Mouse (Mus musculus): ENCODE data around the gene Mlxipl. TPM values are rescaled to one million over a fixed set of nuclear protein-coding genes. Genes with fewer than 3 reads are reported as not detected.

Gene Mlxipl
- polyA plus RNA-seq, 1 experiment: 28.5 TPM

DNA sequence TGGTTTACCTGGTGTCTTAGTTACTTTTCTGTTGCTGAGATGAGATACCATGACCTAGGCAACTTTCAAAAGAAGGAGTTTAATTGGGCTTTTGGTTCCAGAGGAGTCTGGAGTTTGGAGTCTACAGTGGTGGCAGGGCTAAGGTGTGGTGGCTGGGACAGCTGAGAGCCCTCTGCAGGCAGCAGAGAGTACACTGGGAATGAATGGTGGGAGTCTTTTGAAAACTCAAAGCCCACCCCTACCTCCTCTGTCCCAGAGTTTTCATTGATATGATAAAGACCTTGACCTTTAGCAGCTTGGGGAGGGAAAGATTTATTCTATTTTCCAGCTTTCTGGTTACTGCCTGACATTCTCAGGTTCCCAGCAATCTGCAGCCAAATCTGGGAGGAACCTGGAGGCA lies 85.4 kb downstream of the Mlxipl start:
- no peak overlapping the region for H3K4me3 ChIP-seq (replicated peaks; ENCODE audit: extremely low read depth, low read depth, low read length)

DNA sequence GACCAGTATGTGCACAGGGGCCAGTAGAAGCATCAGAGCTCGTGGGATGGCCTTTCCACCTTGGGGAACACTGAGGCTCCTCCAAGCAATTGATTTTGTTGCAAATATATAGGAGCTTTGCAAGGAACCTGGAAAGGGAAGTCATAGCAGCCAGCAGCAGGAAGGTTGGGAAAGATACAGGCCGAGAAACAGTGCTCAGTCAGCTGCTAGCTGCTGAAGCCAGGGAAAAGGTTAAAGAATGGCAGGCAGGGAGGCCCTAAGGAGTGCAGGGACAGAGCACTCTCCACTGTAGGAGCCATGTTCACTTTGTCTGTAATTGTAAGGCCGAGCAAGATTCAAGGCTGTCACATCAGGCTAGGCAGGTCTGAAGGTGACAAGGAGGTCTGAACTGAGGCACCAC lies 88.8 kb downstream of the Mlxipl start:
- 0 out of 2 replicates have a peak, but pooled peaks cover 3% of the 10 kb centered on the region for H3K4me1 ChIP-seq (ENCODE audit: control insufficient read depth, insufficient read depth, low read length)
- no peak for DNase-seq
- TF ChIP-seq CTCF (IDR thresholded peaks at IDR 0.05; ENCODE audit: insufficient read depth, low read length) (no peak), POLR2A (IDR thresholded peaks at IDR 0.05; ENCODE audit: borderline replicate concordance, extremely low read depth, low read depth, low read length) (no peak)
- no peak overlapping the region for H3K4me3 ChIP-seq (replicated peaks; ENCODE audit: extremely low read depth, low read depth, low read length)
- 75% methylated on average over 3 of the region's 3 CpGs for WGBS

More for the DNA sequence above, 85.4 kb downstream of the Mlxipl start:
- TF ChIP-seq CTCF (IDR thresholded peaks at IDR 0.05; ENCODE audit: insufficient read depth, low read length) (no peak), POLR2A (IDR thresholded peaks at IDR 0.05; ENCODE audit: borderline replicate concordance, extremely low read depth, low read depth, low read length) (no peak)
- H3K4me1 ChIP-seq (ENCODE audit: control insufficient read depth, insufficient read depth, low read length): no peaks in the 10 kb centered on the region
- no peak for DNase-seq

DNA sequence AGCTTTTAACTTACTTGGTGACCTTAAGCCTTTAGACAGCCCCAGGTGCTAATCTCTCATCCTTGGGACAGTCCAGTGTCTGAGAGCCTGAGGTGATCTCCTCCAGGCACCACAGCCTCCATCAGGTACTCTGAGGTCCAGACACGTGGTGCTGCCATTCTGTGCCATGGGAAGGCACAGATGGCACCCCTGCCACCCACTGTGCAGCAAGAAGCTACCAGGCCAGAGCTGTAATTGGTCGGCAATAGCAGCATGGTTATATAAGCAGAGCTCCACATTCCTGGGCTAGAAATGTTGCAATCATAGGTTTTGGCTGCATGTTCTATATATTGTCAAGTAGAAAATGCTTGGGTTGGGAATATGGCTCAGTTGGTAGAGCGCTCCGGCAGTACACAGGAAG lies 89.3 kb downstream of the Mlxipl start:
- TF ChIP-seq CTCF (IDR thresholded peaks at IDR 0.05; ENCODE audit: insufficient read depth, low read length): no peak
- no peak for TF ChIP-seq POLR2A (IDR thresholded peaks at IDR 0.05; ENCODE audit: borderline replicate concordance, extremely low read depth, low read depth, low read length)
- WGBS: 82% methylated on average over 4 of the region's 4 CpGs

DNA sequence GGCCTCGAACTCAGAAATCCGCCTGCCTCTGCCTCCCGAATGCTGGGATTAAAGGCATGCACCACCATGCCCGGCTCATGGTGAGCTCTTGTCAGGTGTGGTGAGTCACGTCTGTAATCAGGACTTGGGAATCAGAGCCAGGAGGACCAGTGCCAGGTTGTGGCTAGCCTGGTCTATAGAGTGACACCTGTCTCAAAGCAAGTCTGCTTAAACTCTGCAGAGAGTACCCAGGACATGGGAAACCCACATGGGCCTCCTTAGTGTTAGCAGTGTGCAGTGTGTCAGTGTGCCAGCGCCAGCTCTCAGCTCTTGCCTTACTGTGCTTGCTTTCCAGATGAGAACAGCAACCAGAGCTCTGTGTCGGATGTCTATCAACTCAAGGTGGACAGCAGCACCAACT lies 89.9 kb downstream of the Mlxipl start:
- DNase-seq: no peak
- H3K4me1 ChIP-seq (ENCODE audit: control insufficient read depth, insufficient read depth, low read length): 0 out of 2 replicates have a peak, but pooled peaks cover 3% of the 10 kb centered on the region
- H3K4me3 ChIP-seq (replicated peaks; ENCODE audit: extremely low read depth, low read depth, low read length): no peak overlapping the region
- no peak for TF ChIP-seq POLR2A (IDR thresholded peaks at IDR 0.05; ENCODE audit: borderline replicate concordance, extremely low read depth, low read depth, low read length)
- no peak for TF ChIP-seq CTCF (IDR thresholded peaks at IDR 0.05; ENCODE audit: insufficient read depth, low read length)
- WGBS: 85% methylated on average over 7 of the region's 7 CpGs

More for the DNA sequence above, 89.3 kb downstream of the Mlxipl start:
- Histone ChIP-seq H3K4me3 (replicated peaks; ENCODE audit: extremely low read depth, low read depth, low read length) (no peak overlapping the region), H3K4me1 (ENCODE audit: control insufficient read depth, insufficient read depth, low read length) (0 out of 2 replicates have a peak, but pooled peaks cover 3% of the 10 kb centered on the region)
- DNase-seq: no peak

DNA sequence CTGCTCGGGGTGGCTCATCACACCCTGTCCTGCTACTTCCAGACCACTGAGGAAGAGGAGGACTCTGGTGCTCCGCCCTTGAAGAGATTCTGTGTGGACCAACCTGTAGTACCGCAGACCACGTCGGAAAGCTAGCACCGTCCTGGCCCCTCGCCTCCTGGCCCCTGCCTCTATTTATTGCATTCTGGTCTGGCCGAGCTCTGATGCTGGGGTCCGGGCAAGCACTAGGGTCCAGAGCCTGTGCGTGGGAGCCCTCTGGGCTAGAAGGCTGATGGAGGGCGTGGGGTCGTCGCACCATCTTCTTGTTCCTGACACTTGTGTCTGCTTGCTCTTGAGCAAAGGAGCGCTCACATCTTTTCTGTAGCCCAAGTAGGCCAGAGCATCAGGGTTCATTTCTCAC lies 91.1 kb downstream of the Mlxipl start:
- TF ChIP-seq POLR2A (IDR thresholded peaks at IDR 0.05; ENCODE audit: borderline replicate concordance, extremely low read depth, low read depth, low read length) (no peak), CTCF (IDR thresholded peaks at IDR 0.05; ENCODE audit: insufficient read depth, low read length) (no peak)
- WGBS: 92% methylated on average over 14 of the region's 14 CpGs
- DNase-seq: no peak
- H3K4me1 ChIP-seq (ENCODE audit: control insufficient read depth, insufficient read depth, low read length): 0 out of 2 replicates have a peak, but pooled peaks cover 3% of the 10 kb centered on the region
- H3K4me3 ChIP-seq (replicated peaks; ENCODE audit: extremely low read depth, low read depth, low read length): no peak overlapping the region

DNA sequence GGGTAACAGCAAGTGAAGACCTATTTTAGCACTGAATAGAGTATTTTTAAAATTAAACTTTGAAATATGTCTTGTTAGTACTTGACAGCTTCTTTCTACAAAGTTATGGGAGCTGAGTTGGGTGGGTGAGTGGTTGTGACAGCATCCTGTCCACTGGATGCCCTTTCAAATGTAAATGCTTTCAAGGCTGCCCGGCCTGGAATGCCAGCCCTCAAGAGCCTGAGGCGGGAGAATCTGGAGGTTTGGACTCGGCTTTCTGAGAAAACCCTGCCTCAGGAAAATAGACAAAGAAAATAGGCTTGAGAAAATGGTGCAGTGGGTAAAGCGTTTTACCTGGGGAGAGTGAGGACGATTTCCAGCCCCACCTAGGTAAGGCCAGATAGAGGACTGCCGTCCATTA lies 92.1 kb downstream of the Mlxipl start:
- H3K4me1 ChIP-seq (ENCODE audit: control insufficient read depth, insufficient read depth, low read length): peaks cover 6% of the 10 kb centered on the region; the same call in 1 of the 2 replicates
- no peak for TF ChIP-seq POLR2A (IDR thresholded peaks at IDR 0.05; ENCODE audit: borderline replicate concordance, extremely low read depth, low read depth, low read length)
- DNase-seq: no peak
- WGBS: 82% methylated on average over 6 of the region's 6 CpGs
- no peak overlapping the region for H3K4me3 ChIP-seq (replicated peaks; ENCODE audit: extremely low read depth, low read depth, low read length)

DNA sequence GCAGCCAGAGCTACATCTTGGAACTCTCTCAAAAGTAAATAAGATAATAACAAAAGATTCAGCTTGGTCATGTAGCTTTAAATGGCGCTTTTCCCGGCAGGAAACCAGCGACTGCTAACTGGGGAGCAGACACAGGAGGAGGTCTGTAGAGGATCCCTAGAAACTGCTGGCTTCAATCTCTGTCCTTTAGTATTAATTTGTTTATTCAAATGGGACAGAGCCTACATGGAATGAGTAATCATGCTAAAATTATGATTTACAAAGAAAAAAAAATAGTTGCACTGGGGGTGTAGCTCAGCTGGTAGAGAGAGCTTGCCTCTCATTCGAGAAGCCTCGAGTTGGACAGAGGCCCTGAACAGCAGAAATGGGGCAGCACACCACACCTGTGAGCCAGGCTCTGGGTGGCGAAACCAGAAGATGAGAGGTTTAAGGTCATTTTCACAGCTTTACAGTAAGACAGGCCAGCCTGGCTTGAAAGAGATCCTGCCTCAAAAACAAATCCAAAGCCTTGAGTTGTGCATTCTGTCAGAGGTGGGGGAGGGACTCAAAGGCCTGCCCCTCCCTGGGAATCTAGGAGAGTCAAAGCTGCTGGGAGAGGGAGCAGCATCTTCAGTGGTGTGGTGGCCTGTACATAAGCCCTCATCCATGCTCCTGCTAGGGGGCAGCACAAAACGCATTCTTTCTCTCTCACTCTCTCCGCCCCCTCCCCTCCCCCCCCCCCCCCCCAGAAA lies 93.6 kb downstream of the Mlxipl start:
- Histone ChIP-seq H3K4me3 (replicated peaks; ENCODE audit: extremely low read depth, low read depth, low read length) (no peak overlapping the region), H3K4me1 (ENCODE audit: control insufficient read depth, insufficient read depth, low read length) (peaks cover 6% of the 10 kb centered on the region; the same call in 1 of the 2 replicates)
- WGBS: 26% methylated on average over 8 of the region's 8 CpGs
- no peak for DNase-seq
- TF ChIP-seq POLR2A (IDR thresholded peaks at IDR 0.05; ENCODE audit: borderline replicate concordance, extremely low read depth, low read depth, low read length) (no peak), CTCF (IDR thresholded peaks at IDR 0.05; ENCODE audit: insufficient read depth, low read length) (no peak)

DNA sequence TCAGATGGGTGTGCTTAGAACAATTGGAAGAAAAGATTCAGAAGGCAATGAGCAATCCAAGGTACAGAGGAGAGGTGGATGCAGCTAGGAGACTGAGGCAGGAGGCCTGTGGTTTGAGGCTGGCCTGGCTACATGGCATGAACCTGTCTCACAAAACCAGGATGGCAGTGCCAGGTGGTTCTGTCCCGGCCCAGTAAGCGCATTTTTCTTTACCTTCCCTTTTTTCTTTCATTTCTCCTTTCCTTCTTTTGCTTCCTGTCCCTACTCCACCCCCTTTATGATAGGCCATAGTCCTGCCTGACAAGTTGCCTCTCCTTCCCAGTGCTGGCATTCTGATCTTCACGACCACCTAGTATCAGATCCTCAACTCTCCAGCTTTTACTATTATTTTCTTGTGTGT lies 95.3 kb downstream of the Mlxipl start:
- WGBS: 91% methylated on average over 3 of the region's 3 CpGs
- DNase-seq: no peak
- no peak for TF ChIP-seq CTCF (IDR thresholded peaks at IDR 0.05; ENCODE audit: insufficient read depth, low read length)
- TF ChIP-seq POLR2A (IDR thresholded peaks at IDR 0.05; ENCODE audit: borderline replicate concordance, extremely low read depth, low read depth, low read length): no peak
- no peak overlapping the region for H3K4me3 ChIP-seq (replicated peaks; ENCODE audit: extremely low read depth, low read depth, low read length)
- peaks cover 13% of the 10 kb centered on the region for H3K4me1 ChIP-seq (ENCODE audit: control insufficient read depth, insufficient read depth, low read length)

DNA sequence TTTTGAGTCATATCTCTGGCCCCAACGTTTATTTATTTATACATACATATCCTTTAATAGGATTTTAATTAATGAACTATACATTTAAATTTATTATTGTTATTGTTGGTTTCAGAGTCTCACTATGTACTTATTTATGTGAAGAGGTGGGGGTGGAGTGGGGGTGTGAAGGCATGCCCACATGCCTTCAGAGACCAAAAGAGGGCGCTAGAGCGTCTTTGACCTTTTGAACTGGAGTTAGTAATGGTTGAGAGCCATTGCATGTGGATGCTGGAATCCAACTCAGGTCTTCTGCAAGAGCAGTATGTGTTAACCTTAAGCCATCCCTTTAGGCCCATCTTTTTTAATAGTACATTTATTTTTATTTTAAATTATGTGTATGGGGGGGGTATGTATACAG lies 95.9 kb downstream of the Mlxipl start:
- WGBS: 38% methylated on average over 3 of the region's 3 CpGs
- no peak for DNase-seq
- peaks cover 13% of the 10 kb centered on the region for H3K4me1 ChIP-seq (ENCODE audit: control insufficient read depth, insufficient read depth, low read length)
- H3K4me3 ChIP-seq (replicated peaks; ENCODE audit: extremely low read depth, low read depth, low read length): no peak overlapping the region
- 0 out of 2 replicates have a peak, but pooled peaks have one; percentile 21 for TF ChIP-seq CTCF (IDR thresholded peaks at IDR 0.05; ENCODE audit: insufficient read depth, low read length)
- TF ChIP-seq POLR2A (IDR thresholded peaks at IDR 0.05; ENCODE audit: borderline replicate concordance, extremely low read depth, low read depth, low read length): no peak

DNA sequence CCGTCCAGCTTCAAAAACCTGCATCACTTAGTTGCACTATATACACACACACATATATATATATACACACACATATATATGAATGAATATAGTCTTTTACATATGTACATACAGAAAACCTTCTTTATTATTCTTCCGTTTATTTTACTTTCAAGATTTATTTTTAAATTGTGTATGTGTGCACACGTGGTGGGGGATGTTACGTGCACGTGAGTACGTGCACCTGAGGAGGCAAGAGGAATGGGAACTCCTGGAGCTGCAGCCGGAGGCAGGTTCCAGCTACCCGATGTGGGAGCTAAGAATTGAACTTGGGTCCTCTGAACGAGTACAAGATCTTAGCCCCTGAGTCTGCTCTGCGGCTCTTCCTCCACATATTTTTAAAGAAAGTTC lies 96.5 kb downstream of the Mlxipl start:
- 17% methylated on average over 10 of the region's 10 CpGs for WGBS
- no peak for DNase-seq
- TF ChIP-seq POLR2A (IDR thresholded peaks at IDR 0.05; ENCODE audit: borderline replicate concordance, extremely low read depth, low read depth, low read length) (no peak), CTCF (IDR thresholded peaks at IDR 0.05; ENCODE audit: insufficient read depth, low read length) (no peak)
- peaks cover 13% of the 10 kb centered on the region for H3K4me1 ChIP-seq (ENCODE audit: control insufficient read depth, insufficient read depth, low read length)
- peak overlapping the region; percentile 72 for H3K4me3 ChIP-seq (replicated peaks; ENCODE audit: extremely low read depth, low read depth, low read length)
